Mouse (Mus musculus): ENCODE measurements at regions not wholly inside any gene's neighbourhood (a gene's known extent, or its start where the extent isn't known, plus 50 kb on each side); places are given as distances from the start of the nearest gene placed in this dataset.

GRCm38 (mm10) chr12:18606126-18606525, 91.8 kb downstream of the 5730507C01Rik start:
- peak; percentile 2 to 5 for DNase-seq

GRCm38 (mm10) chr12:18609835-18610234, 95.5 kb downstream of the 5730507C01Rik start:
- peak; percentile 46 to 73 for DNase-seq

GRCm38 (mm10) chr12:18610581-18610980, 96.3 kb downstream of the 5730507C01Rik start:
- DNase-seq: peak in 1 of 2 experiments; percentile 0
